Mouse (Mus musculus) thymus, postnatal 10 days (tissue): ENCODE measurements around the gene Ptprj.
"Not testable (repeated sequence)": the region's sequence is repeated elsewhere in the genome, so short reads cannot be mapped to it uniquely, and the experiment has no call there.

Experiments used
- DNase-seq, 2 experiments: peaks; one replicate each; pipeline ENCODE4 v3.0.0; 2021; ENCODE audit warnings: low spot score in 2 of 2

Ptprj gene

GRCm38 (mm10) chr2:90414110-90414821 is 166.2 kb downstream of the Ptprj start:
- not testable (repeated sequence) for DNase-seq

DNA sequence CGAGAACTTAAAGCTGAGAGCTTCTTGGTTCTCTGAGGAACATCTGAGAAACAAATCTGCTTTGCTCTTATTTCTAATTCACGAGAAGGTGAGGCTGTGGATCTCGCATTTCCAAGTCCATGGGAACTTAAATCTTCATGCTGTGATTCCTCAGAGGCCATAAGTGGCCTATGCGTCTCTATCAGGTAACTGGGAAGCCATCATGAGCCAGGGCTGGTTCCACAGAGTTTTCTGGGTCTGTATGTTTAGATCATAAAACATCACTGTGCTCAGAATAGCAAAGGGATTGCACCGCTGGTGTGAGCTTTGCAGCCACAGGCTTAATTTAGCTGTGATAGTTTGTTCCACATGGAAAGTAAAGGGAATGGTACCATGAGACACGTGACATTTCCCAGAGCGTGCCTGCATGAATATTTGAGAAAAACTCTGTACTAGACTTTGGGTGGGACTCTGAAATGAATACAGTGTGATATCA is 181.8 kb downstream of the Ptprj start, which contains the start of gene Olfr1274-ps:
Gene Olfr1274-ps, plus strand, starts transcription at position 51 of the 475 bp plus-strand sequence.
- not testable (repeated sequence) for DNase-seq
